Mouse (Mus musculus) neural tube, embryonic 13.5 days (tissue): ENCODE results near the gene Yeats2. TPM values are rescaled to one million over a fixed set of nuclear protein-coding genes. Genes with fewer than 3 reads are reported as not detected.
A peak's percentile ranks its signal among the peaks of the same experiment; 100 is the strongest.

ENCODE experiments used
- ATAC-seq: fragments of 200-750 bp; cut with Nextera tagmentation; 2 replicates; pipeline ENCODE4 v1.8.0; 2017; ENCODE audit warnings: low read depth, mild to moderate bottlenecking, moderate TSS enrichment, moderate library complexity
- H3K27ac ChIP-seq: fragments of 300-500 bp; sonication (generic); replicated peaks from 2 replicates; pipeline ENCODE4 v1.5.1; 2015; ENCODE audit warnings: moderate library complexity, mild to moderate bottlenecking, inconsistent platforms
- H3K27me3 ChIP-seq: fragments of 300-500 bp; sonication (generic); 2 replicates; pipeline ENCODE4 v1.6.1; 2015; ENCODE audit warnings: mild to moderate bottlenecking, inconsistent platforms
- H3K36me3 ChIP-seq: fragments of 300-500 bp; sonication (generic); 2 replicates; pipeline ENCODE4 v1.6.1; 2015; ENCODE audit warnings: mild to moderate bottlenecking, inconsistent platforms
- H3K4me1 ChIP-seq: fragments of 300-500 bp; sonication (generic); replicated peaks from 2 replicates; pipeline ENCODE4 v1.6.1; 2015; ENCODE audit warnings: inconsistent platforms
- H3K4me2 ChIP-seq: fragments of 300-500 bp; sonication (generic); 2 replicates; pipeline ENCODE4 v1.6.1; 2015; ENCODE audit warnings: inconsistent platforms, mild to moderate bottlenecking, moderate library complexity
- H3K4me3 ChIP-seq: fragments of 300-500 bp; sonication (generic); 2 replicates; pipeline ENCODE4 v1.5.1; 2015; ENCODE audit warnings: mild to moderate bottlenecking, inconsistent platforms
- H3K9ac ChIP-seq: fragments of 300-500 bp; sonication (generic); 2 replicates; pipeline ENCODE4 v1.6.1; 2015; ENCODE audit warnings: moderate library complexity, mild to moderate bottlenecking, inconsistent platforms
- H3K9me3 ChIP-seq: fragments of 300-500 bp; sonication (generic); 2 replicates; pipeline ENCODE4 v1.6.1; 2016; ENCODE audit warnings: inconsistent platforms
- WGBS: fragments of 180-500 bp; shearing (Covaris S2); methylation state at CpG from one replicate; pipeline ENCODE4 v1.1.7; 2015; 5-methylcytosine and 5-hydroxymethylcytosine counted together
- polyA plus RNA-seq: library from polyadenylated mRNA; unstranded; fragments of >200 nt; fragmentation: Nextera tagmentation; extraction: Ambion mirVana; gene quantifications from 2 replicates; pipeline ENCODE4 v1.2.1, GENCODE M21; 2015

Yeats2 gene
- polyA plus RNA-seq, 1 experiment from 2014 or later = 24.5 TPM

- H3K9me3 ChIP-seq = no peaks in the 10 kb centered on the region
- H3K27me3 ChIP-seq = no peaks in the 10 kb centered on the region
- WGBS = 96% methylated on average over 5 of the region's 5 CpGs
- no peak overlapping the region for H3K4me3 ChIP-seq
- H3K4me2 ChIP-seq = no peak overlapping the region
- peaks cover 90% of the 10 kb centered on the region for H3K36me3 ChIP-seq
- no peaks in the 10 kb centered on the region for H3K4me1 ChIP-seq
- no peak for ATAC-seq
- no peak overlapping the region for H3K27ac ChIP-seq
- no peak overlapping the region for H3K9ac ChIP-seq
Measured at GRCm38 (mm10) chr16:20196962-20197361, 56.1 kb downstream of the Yeats2 start.

DNA sequence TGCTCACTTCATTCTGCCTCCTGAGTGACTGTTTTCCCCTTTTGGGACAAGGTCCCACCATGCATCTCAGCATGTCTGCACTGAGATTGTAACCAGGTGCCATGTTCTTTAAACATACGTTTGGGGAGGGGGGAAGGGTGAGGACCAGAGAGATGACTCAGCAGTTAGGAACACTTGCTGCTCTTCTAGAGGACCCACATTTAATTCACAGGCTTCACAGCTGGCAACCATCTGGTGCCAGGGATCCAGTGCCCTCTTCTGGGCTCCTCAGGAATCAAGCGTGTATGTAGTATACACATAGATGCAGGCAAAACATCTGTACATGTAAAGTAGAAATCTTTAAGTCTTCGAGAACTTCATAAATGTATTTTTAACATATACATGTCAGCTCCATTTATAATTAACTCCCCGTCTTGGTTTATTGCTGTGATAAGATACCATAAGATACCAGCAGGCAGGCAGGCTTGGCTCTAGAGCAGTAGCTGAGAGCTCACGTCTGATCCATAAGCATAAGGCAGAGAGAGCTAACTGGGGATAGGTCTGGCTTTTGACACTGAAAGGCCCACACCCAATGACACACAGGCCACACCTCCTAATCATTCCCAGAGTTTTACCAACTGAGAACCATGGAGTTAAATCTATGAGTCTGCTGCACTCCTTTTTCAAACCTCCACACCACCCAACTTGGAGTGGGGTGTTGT, 58.8 kb downstream of the Yeats2 start:
- Histone ChIP-seq H3K27ac (no peak overlapping the region), H3K4me3 (no peak overlapping the region), H3K36me3 (peaks cover 85% of the 10 kb centered on the region), H3K4me1 (no peaks in the 10 kb centered on the region), H3K9me3 (no peaks in the 10 kb centered on the region), H3K4me2 (no peak overlapping the region), H3K27me3 (no peaks in the 10 kb centered on the region), H3K9ac (no peak overlapping the region)
- no peak for ATAC-seq
- 88% methylated on average over 5 of the region's 5 CpGs for WGBS

GRCm38 (mm10) chr16:20213591-20214226, 72.8 kb downstream of the Yeats2 start:
- Histone ChIP-seq H3K9ac (no peak overlapping the region), H3K36me3 (peaks cover 87% of the 10 kb centered on the region), H3K4me1 (no peaks in the 10 kb centered on the region), H3K4me3 (no peak overlapping the region), H3K27me3 (no peaks in the 10 kb centered on the region), H3K4me2 (no peak overlapping the region), H3K27ac (no peak overlapping the region), H3K9me3 (no peaks in the 10 kb centered on the region)
- ATAC-seq = peak; percentile 36; the same call in 1 of the 2 replicates
- 87% methylated on average over 3 of the region's 3 CpGs for WGBS

DNA sequence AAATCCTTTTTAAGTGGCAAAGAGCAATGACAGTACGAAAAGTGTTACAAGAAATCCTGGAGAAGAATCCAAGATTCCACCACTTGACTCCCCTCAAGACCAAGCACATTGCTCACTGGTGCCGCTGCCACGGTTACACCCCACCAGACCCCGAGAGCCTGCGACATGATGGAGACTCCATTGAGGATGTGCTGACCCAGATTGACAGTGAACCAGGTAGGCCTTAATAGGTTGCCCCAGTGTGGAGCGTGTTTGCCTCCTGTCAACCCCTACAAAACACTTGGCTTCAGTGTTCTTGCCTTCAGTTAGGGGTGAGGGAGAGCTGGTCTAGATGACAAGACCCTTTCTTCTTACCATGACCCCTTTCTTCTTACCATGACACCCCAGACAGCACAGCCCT, 81.9 kb downstream of the Yeats2 start:
- Histone ChIP-seq H3K4me1 (no peaks in the 10 kb centered on the region), H3K27me3 (no peaks in the 10 kb centered on the region), H3K36me3 (peaks cover 86% of the 10 kb centered on the region), H3K4me2 (no peak overlapping the region), H3K4me3 (no peak overlapping the region), H3K9ac (no peak overlapping the region), H3K27ac (no peak overlapping the region), H3K9me3 (no peaks in the 10 kb centered on the region)
- 96% methylated on average over 6 of the region's 6 CpGs for WGBS
- no peak for ATAC-seq

GRCm38 (mm10) chr16:20226676-20227075, 85.8 kb downstream of the Yeats2 start:
- Histone ChIP-seq H3K4me1 (no peaks in the 10 kb centered on the region), H3K9ac (no peak overlapping the region), H3K4me2 (no peak overlapping the region), H3K27me3 (no peaks in the 10 kb centered on the region), H3K4me3 (no peak overlapping the region), H3K9me3 (no peaks in the 10 kb centered on the region), H3K36me3 (peaks cover 86% of the 10 kb centered on the region), H3K27ac (no peak overlapping the region)
- no peak for ATAC-seq
- 98% methylated on average over 4 of the region's 4 CpGs for WGBS

DNA sequence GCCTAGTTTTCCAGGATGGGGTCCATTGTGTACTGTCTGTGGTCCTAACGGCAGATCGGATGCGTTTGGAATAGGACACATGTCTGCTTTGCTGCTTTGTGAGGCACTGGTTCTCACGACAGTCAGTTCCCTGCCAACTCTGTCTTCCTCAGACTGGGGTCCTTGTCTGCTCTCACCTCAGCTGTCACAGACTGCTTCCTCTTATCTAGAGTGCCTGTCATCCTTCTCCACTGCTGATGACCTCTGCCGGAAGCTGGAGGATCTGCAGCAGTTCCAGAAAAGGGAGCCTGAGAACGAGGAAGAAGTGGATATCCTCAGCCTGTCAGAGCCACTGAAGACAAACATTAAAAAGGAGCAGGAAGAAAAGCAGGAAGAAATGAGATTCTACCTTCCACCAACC, 86.6 kb downstream of the Yeats2 start:
- 82% methylated on average over 6 of the region's 6 CpGs for WGBS
- no peaks in the 10 kb centered on the region for H3K9me3 ChIP-seq
- no peaks in the 10 kb centered on the region for H3K4me1 ChIP-seq
- H3K4me2 ChIP-seq = no peak overlapping the region
- H3K36me3 ChIP-seq = peaks cover 83% of the 10 kb centered on the region
- no peak overlapping the region for H3K27ac ChIP-seq
- no peak overlapping the region for H3K4me3 ChIP-seq
- no peak overlapping the region for H3K9ac ChIP-seq
- no peak for ATAC-seq
- H3K27me3 ChIP-seq = no peaks in the 10 kb centered on the region

DNA sequence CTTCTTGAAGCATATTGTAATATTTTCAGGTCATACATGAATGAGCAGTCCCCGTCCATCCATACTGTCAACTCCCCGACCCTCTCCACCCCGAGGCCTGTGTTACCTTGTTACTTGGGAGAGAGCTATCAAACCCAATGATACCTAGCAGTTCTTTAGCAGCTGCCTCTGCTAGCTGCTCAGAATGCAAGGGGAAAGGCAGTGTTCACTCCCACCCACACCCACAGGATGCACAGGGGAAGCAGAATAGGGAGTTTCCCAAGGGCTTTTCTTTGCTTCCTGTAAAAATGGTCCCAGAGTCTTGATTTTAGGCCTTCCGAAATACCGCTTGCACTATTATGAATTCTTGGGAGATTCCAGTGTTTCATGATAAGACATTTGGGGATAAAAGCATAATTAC, 87.3 kb downstream of the Yeats2 start:
- no peaks in the 10 kb centered on the region for H3K27me3 ChIP-seq
- H3K4me1 ChIP-seq = no peaks in the 10 kb centered on the region
- H3K9me3 ChIP-seq = no peaks in the 10 kb centered on the region
- H3K4me3 ChIP-seq = no peak overlapping the region
- no peak overlapping the region for H3K9ac ChIP-seq
- WGBS = 95% methylated on average over 5 of the region's 5 CpGs
- peaks cover 81% of the 10 kb centered on the region for H3K36me3 ChIP-seq
- H3K4me2 ChIP-seq = no peak overlapping the region
- H3K27ac ChIP-seq = no peak overlapping the region
- no peak for ATAC-seq

DNA sequence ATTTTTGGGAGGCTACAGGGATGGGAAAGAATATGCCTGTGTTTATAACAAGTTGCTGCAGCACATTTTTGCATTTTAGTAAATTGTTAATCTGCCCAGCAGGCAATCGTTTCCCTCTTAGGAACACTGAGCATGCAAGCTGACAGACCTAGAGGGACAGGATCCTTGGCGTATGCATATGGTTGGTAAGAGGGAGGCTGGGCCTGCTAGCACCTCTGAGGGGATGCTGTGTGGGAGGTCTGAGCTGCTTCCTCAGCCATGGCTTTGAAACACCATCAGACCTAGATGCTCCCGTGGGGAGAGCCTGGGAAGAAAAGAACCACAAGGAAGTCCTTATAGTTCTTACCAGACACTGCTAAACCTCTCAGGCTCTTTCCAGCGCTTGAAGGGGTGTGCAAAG, 93.5 kb downstream of the Yeats2 start:
- H3K4me3 ChIP-seq = no peak overlapping the region
- H3K9me3 ChIP-seq = no peaks in the 10 kb centered on the region
- H3K4me2 ChIP-seq = no peak overlapping the region
- H3K27ac ChIP-seq = no peak overlapping the region
- no peak for ATAC-seq
- peaks cover 7% of the 10 kb centered on the region for H3K4me1 ChIP-seq
- no peak overlapping the region for H3K9ac ChIP-seq
- WGBS = 58% methylated on average over 4 of the region's 4 CpGs
- peaks cover 55% of the 10 kb centered on the region for H3K36me3 ChIP-seq
- H3K27me3 ChIP-seq = no peaks in the 10 kb centered on the region

DNA sequence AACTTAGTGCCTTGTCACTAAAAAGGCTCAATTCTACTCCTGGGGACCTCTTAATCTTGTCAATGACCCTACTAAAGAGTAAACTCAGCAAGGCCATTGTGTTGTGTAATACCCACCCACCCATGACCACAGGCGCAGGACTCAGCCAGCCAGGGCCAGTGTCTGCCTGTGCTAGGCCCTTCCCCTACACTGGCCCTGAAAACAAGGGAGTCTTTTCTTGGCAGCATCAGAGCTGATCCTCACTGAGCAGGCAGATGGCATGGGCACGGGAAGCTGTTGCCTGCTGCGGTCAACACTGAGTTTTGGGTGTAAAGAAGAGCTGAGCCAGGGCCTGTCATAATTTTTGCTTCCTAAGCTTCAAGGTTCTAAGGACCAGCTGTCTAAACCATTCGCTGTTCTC, 96.6 kb downstream of the Yeats2 start:
- H3K27me3 ChIP-seq = peaks cover 7% of the 10 kb centered on the region; the same call in 1 of the 2 replicates
- 55% methylated on average over 4 of the region's 4 CpGs for WGBS
- H3K4me3 ChIP-seq = no peak overlapping the region
- peaks cover 18% of the 10 kb centered on the region for H3K4me1 ChIP-seq
- H3K9me3 ChIP-seq = no peaks in the 10 kb centered on the region
- H3K9ac ChIP-seq = no peak overlapping the region
- H3K4me2 ChIP-seq = no peak overlapping the region
- H3K27ac ChIP-seq = peak overlapping the region; percentile 24; the same call in 1 of the 2 replicates
- peaks cover 28% of the 10 kb centered on the region for H3K36me3 ChIP-seq
- ATAC-seq = no peak

DNA sequence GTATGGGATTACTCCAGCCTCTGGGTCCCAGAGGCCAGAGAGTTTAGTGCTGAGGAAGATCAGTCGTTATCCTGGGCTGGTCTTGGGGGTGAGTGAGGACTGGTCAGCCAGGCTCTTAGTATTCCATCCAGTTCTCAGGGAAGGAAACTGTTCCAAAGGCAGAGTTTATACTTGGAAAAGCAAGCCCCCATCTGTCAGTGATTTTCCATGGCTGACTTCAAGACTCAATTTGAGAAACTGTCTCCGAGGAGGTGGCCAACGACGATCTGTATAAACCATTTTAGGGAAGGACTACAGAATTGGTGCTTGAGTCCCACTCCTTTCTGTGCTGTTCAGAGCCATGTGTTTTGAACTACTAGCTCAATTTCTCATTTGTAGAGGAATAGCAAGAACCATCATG, 97.8 kb downstream of the Yeats2 start:
- peaks cover 19% of the 10 kb centered on the region for H3K36me3 ChIP-seq
- H3K9ac ChIP-seq = no peak overlapping the region
- H3K9me3 ChIP-seq = no peaks in the 10 kb centered on the region
- H3K4me1 ChIP-seq = peaks cover 18% of the 10 kb centered on the region
- no peak for ATAC-seq
- H3K27me3 ChIP-seq = peaks cover 7% of the 10 kb centered on the region; the same call in 1 of the 2 replicates
- no peak overlapping the region for H3K4me3 ChIP-seq
- WGBS = 93% methylated on average over 4 of the region's 4 CpGs
- H3K27ac ChIP-seq = no peak overlapping the region
- H3K4me2 ChIP-seq = no peak overlapping the region

- peak; percentile 90 for ATAC-seq
- H3K9ac ChIP-seq = peak within 1 kb of the TSS; percentile 82
Measured at GRCm38 (mm10) chr16:20240468-20241414, 99.9 kb downstream of the Yeats2 start, which contains the start of gene Map6d1. Gene Map6d1 (minus strand): TSS chr16:20241358.

GRCm38 (mm10) chr16:20247103-20247502, 106.2 kb downstream of the Yeats2 start:
- Histone ChIP-seq H3K27ac (no peak overlapping the region), H3K4me1 (no peaks in the 10 kb centered on the region), H3K9me3 (no peaks in the 10 kb centered on the region), H3K36me3 (no peaks in the 10 kb centered on the region), H3K9ac (no peak overlapping the region), H3K27me3 (peaks cover 3% of the 10 kb centered on the region; the same call in 1 of the 2 replicates), H3K4me2 (no peak overlapping the region), H3K4me3 (no peak overlapping the region)
- no peak for ATAC-seq

More at GRCm38 (mm10) chr16:20240468-20241414, 99.9 kb downstream of the Yeats2 start, which contains the start of gene Map6d1:
- WGBS = under 1% methylated on average over 82 of the region's 90 CpGs
- Histone ChIP-seq H3K27me3 (peaks cover 7% of the 10 kb centered on the region; the same call in 1 of the 2 replicates), H3K4me3 (peak within 1 kb of the TSS; percentile 74), H3K27ac (peak within 1 kb of the TSS; percentile 81), H3K4me2 (peak within 1 kb of the TSS; percentile 72), H3K36me3 (no peaks in the 10 kb centered on the region), H3K4me1 (peaks cover 18% of the 10 kb centered on the region), H3K9me3 (no peaks in the 10 kb centered on the region)
